Mouse (Mus musculus): Measurements from ENCODE around the gene Lamtor1.

DNA sequence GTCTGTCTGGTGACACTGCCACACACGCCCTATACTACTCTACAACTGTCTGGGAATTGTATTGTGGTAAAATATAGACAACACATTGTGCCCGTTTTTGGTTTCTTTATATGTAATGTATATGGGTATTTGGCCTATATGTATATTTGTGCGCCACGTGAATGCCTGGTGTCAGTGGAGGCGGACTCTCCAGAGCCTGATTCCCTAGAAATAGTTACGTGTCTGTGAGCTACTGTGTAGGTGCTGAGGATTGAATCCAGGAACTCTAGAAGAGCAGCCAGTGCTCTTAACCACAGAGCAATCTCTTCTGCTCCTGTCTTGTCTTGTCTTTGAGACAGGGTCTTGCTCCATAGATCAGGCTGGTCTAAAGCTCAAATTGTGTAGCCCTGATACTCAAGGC, 19.4 kb upstream of the Lamtor1 start:
- TF ChIP-seq POLR2A (IDR thresholded peaks at IDR 0.05; ENCODE audit: borderline replicate concordance, control insufficient read depth, low read depth, low read length), result no peak
- TF ChIP-seq CTCF (IDR thresholded peaks at IDR 0.05; ENCODE audit: control insufficient read depth, insufficient read depth, low read length), result no peak
